2 mouse cellular contexts compared by ENCODE assay signal in the genomic region with DNA sequence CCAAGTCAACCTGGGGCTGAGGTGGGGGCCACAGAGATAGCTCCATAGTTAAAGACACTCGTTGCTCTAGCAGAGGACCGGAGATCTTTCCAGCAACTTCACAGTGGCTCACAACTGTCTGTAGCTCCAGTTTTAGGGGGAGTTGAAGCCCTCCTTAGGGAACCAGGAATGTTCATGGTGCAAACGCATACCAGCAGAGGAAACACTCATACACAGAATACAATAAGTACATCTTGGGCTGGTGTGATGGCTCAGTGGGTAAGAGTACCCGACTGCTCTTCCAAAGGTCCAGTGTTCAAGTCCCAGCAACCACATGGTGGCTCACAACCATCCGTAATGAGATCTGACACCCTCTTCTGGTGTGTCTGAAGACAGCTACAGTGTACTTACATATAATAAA. TPM values are rescaled to one million over a fixed set of nuclear protein-coding genes. Genes with fewer than 3 reads are reported as not detected.
DNase-seq lines count a peak whose midpoint lies in the region; TF ChIP-seq lines count a peak whose summit lies in the region.
"Not testable (repeated sequence)": the region's sequence is repeated elsewhere in the genome, so short reads cannot be mapped to it uniquely, and the experiment has no call there.

No protein-coding gene starts in this region.

- peak overlapping the region; percentile 68 for H3K27ac ChIP-seq in MEL (ENCODE audit: control insufficient read depth, low read depth, low read length)

- not testable (repeated sequence) for TF ChIP-seq CTCF in MEL (IDR thresholded peaks at IDR 0.05 in 2 of 3, conservative IDR thresholded peaks at IDR 0.05 in 1 of 3; ENCODE audit: control insufficient read depth in 1 of 3, insufficient read depth in 1 of 3, low read depth in 2 of 3, low read length in 3 of 3, poor library complexity in 1 of 3, severe bottlenecking in 1 of 3)

- not testable (repeated sequence) for TF ChIP-seq RAD21 in MEL (IDR thresholded peaks at IDR 0.05; ENCODE audit: low read depth, low read length)

- H3K4me1 ChIP-seq in MEL (ENCODE audit: control insufficient read depth in 1 of 2, insufficient read depth in 2 of 2, low read length in 2 of 2), result peaks cover 15 to 27% of the 10 kb centered on the region in 2 experiments
- H3K4me1 ChIP-seq in megakaryocyte, embryonic 14.5 days, result peaks cover 65% of the 10 kb centered on the region

- not testable (repeated sequence) for H3K9me3 ChIP-seq in MEL (replicated peaks; ENCODE audit: insufficient read depth, low read length); megakaryocyte, embryonic 14.5 days

- peak overlapping the region; percentile 50 for H3K9ac ChIP-seq in MEL (ENCODE audit: control insufficient read depth, low read depth, low read length, poor library complexity, severe bottlenecking)

- peaks cover 20% of the 10 kb centered on the region for H3K79me2 ChIP-seq in MEL (ENCODE audit: control insufficient read depth, insufficient read depth, low read length, poor library complexity)

- TF ChIP-seq EP300 in MEL (IDR thresholded peaks at IDR 0.05; ENCODE audit: low read depth in 1 of 2, low read length in 2 of 2), result not testable (repeated sequence)

- peaks cover 0 to 23% of the 10 kb centered on the region in 2 experiments; a peak in 2 of 4 replicates for H3K36me3 ChIP-seq in MEL (ENCODE audit: control insufficient read depth in 1 of 2, insufficient read depth in 2 of 2, low read length in 2 of 2)
- H3K36me3 ChIP-seq in megakaryocyte, embryonic 14.5 days (replicated peaks; ENCODE audit: low read length), result peaks cover 18% of the 10 kb centered on the region

- H3K27me3 ChIP-seq in MEL (ENCODE audit: control insufficient read depth in 1 of 2, insufficient read depth in 2 of 2, low read length in 2 of 2); megakaryocyte, embryonic 14.5 days (replicated peaks): not testable (repeated sequence)

- peak; percentile 46 for DNase-seq in MEL (ENCODE audit: low read depth, low spot score)

- TF ChIP-seq POLR2A in MEL (IDR thresholded peaks at IDR 0.05; ENCODE audit: control insufficient read depth in 1 of 2, insufficient read depth in 1 of 2, low read depth in 1 of 2, low read length in 2 of 2, poor library complexity in 1 of 2), result not testable (repeated sequence)

- H3K4me3 ChIP-seq in MEL (ENCODE audit: control insufficient read depth in 1 of 2, insufficient read depth in 1 of 2, low read depth in 2 of 2, low read length in 2 of 2), result peak overlapping the region; percentile 59 to 96
- peak overlapping the region; percentile 4 for H3K4me3 ChIP-seq in megakaryocyte, embryonic 14.5 days (replicated peaks)

TF ChIP-seq in MEL, 35 proteins besides CTCF, POLR2A, EP300 and RAD21:
- peak; percentile 93 for TF ChIP-seq TBP (IDR thresholded peaks at IDR 0.05; ENCODE audit: low read depth, low read length)

RNA-seq across cellular contexts. Expression of gene Scap, which starts 2.2 kb away (rescaled TPM):
- total RNA-seq in MEL (2012; rRNA removed), result 59.0 and 59.4 TPM in 2 replicates
- 10 to 100 TPM in 1 of 2 experiments, not detected in 1; 88.8 TPM for polyA plus RNA-seq in MEL (2012; ENCODE audit: insufficient read depth in 1 of 2, insufficient read length in 2 of 2, low read depth in 1 of 2, low replicate concordance in 2 of 2, missing spikeins in 1 of 2)
- polyA plus RNA-seq in megakaryocyte, embryonic 14.5 days (2012; ENCODE audit: insufficient read depth, low replicate concordance), result 71.5 and 343 TPM in 2 replicates

RNA-seq across cellular contexts. Expression of gene Elp6, which starts 25.9 kb away (rescaled TPM):
- total RNA-seq in MEL (2012; rRNA removed), result 32.6 and 34.6 TPM in 2 replicates
- 10 to 100 TPM in 1 of 2 experiments, not detected in 1; 29.6 TPM for polyA plus RNA-seq in MEL (2012; ENCODE audit: insufficient read depth in 1 of 2, insufficient read length in 2 of 2, low read depth in 1 of 2, low replicate concordance in 2 of 2, missing spikeins in 1 of 2)
- 4.5 and 9.2 TPM in 2 replicates for polyA plus RNA-seq in megakaryocyte, embryonic 14.5 days (2012; ENCODE audit: insufficient read depth, low replicate concordance)
